Mouse (Mus musculus): ENCODE measurements around the gene Dnah17.

The Dnah17 gene

DNA sequence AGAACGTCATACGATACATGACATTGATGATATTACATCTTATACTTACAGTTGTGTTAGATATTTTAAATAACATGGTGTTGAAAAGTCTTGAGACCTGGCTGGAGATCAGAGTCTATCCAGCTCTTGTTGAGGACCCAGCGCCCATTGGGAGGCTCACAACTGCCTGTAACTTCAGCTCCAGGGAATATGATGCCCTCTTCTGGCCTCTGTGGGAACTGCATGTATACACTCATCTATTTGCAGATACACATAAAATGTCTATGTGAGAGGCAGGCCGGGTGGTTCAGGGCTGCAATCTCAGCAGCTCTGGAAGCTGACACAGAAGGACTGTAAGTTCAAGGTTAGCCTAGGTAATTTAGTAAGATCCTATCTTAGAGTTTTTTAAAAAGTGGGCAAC is 112.1 kb downstream of the Dnah17 start:
- DNase-seq, result no peak

GRCm38 (mm10) chr11:118015381-118016145 is 114.9 kb downstream of the Dnah17 start:
- no peak for DNase-seq

DNA sequence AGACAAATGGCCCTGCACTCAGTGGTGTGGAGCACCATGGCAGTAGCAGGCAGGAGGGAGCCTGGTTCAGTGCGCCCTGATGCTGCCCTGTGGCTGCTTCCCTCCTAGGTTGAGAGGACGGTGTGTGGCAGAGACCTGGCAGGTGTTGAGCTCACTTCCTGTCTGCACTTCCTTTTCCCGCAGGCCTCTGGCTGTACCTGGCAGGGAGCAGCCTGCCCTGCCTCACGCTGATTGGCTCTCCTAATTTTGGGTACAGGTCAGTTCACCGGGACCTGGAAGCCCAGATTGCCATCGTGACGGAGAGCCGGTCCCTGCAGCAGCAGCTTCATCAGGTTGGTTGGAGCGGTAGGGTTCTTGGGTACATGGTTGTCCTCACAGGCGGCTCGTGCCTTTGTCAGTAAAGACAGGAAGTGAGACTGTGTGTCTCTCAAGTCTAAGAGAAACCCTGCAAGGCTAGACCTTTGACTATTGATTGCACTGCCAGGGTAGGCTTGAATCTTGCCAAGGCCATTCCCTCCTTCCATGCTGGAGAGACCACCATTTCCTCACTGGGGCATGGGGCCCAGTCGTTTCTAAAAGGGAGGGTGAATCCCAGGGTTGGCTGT is 115.9 kb downstream of the Dnah17 start:
- DNase-seq, result no peak

GRCm38 (mm10) chr11:118013339-118013738 is 117.1 kb downstream of the Dnah17 start:
- no peak for DNase-seq

- no peak for DNase-seq
These were observed 117.8 kb downstream of the Dnah17 start for GRCm38 (mm10) chr11:118012595-118012994.

GRCm38 (mm10) chr11:118009865-118010571 is 120.4 kb downstream of the Dnah17 start:
- no peak for DNase-seq

DNA sequence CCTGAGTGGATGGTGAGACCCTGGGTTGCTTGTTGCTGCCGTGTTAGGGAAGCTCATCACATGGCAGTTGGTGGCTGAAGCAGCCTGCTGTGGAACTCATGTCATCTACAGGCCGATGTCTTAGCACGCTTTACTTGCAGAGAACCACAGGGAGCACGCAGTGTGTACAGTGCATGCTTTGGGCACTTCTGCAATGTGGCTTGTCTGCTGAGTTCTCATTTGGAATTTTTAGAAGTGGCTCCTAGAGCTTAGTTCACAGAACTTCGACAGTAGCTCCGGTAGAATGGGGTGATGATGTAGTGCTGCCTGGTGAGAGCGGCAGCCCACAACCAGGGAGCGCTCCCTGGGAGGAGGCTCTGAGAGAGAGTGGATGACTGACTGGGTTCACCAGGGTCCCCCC is 121.6 kb downstream of the Dnah17 start:
- DNase-seq, result no peak

GRCm38 (mm10) chr11:118008144-118008805 is 122.2 kb downstream of the Dnah17 start:
- no peak for DNase-seq

DNA sequence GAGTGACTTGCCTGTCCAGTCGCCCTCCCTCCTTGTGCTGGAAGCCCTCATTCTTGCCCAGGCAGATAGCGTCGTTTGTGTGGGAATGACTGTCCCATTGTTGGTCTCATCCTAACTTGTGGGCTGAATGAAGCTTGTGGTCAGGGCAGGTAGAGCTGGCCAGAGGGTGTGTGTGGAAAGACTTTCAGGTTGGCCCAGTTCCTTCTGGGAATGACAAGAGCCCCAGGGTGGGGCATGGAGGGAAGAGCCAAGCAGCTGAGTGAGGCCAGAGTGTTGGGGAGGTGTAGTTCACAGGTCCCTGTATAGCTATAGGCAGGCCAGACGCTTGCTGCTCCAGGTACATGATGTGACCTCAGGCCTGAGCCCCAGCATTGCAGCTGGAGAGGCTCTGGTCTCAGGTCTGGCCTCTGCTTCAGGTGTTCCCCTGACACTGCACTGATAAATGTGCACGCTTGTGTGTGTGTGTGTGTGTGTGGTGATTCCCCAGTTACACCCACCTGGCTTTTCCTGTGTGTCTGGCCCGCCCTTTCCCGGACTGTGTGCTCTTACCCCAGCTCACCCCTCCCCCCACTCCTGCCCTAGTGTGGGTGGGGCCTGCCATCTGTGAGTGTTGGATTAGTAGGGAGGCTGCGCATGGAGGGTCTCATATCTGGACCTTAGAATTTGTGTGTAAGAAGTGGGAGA is 122.8 kb downstream of the Dnah17 start:
- no peak for DNase-seq

DNA sequence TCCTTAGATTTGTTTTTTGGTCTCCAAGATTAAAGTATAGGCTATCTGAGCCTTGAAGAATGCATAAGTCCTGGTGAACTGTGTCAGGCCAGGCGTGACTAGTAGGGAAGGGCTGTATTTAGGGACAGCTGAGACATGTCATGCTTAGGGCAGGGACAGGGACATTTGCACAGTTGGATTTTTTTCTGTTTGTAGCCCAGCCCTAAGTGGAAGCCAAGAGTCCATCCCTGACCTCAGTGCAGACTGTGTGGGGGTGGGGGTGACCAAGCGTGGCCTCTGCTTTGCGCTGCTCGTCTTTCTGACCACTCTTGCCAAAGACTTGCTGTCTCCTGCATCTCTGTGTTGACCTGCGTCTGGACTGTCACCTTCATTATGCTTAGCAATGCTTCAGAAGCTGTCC is 126.2 kb downstream of the Dnah17 start:
- DNase-seq, result no peak

GRCm38 (mm10) chr11:118003718-118004117 is 126.7 kb downstream of the Dnah17 start:
- DNase-seq, result no peak

DNA sequence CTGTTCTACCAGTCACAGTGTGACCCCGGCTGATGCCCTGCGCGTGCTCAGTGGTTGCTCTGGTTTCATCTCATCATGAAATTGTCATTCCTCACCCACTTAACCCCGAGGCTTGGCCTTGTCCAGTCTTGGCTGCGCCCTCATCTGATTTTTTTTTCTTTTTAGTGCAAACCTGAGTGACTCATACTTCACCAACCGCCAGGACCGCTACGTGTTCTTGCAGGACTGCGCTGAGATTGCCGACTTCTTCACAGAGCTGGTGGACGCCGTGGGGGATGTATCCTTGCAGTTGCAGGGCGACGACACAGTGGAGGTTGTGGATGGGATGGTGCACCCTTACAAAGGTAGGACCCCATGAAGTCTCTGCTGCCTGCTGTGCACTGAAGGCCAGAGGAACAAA is 127.3 kb downstream of the Dnah17 start:
- no peak for DNase-seq

DNA sequence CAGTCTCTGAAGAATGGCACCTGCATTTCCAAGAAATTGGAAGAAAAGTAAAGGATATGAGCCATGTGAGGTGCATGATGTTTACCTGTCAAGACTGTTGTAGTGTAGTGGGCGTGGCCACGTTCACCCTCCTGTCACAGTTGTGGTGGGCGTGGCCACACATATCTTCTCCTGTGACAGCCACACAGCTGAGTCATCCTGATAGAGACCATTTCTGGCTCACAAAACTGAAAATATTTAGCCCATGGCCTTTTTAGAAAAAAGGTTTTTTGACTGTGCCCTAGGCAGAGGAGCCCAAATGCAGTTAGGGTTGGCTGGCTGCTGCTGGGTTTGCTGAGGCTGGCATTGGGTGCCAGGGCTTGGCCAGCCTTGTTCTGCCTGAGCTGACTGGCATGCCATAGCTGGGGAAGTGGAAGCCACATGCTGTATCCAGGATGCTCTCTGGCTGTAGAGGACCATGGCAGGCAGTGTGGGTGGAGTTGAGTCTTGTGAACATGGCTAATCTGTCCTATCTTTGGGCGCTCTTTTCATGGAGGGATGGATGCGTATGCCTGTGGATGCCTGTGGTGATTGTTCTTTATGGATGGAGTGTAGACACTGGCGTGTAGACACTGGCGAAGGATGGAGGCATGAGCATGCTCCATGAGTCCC is 129.7 kb downstream of the Dnah17 start:
- peak; percentile 87 for DNase-seq

GRCm38 (mm10) chr11:118000083-118000482 is 130.4 kb downstream of the Dnah17 start:
- peak; percentile 89 for DNase-seq

- peak; percentile 95 for DNase-seq
These were observed 131.0 kb downstream of the Dnah17 start for GRCm38 (mm10) chr11:117999260-117999934.

DNA sequence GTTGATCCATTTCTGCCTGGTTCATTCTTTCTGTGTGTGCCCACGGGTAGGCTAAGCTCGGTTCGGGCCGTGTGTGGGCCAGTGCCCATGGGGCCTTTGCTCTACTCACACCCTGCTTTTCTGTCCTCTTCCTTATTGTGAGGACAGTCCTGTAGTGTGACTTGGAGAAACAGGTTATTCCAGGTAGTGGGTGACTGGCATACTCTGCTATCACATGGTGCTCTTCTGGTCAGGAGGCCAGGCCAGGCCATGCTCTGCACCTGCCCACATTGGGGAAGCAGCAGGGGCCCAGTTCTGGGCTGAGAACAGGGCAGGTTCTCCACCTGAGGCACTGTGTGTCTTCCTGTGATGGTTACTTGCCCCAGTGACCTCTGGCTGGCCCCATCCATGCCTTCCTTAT is 132.1 kb downstream of the Dnah17 start:
- peak; percentile 82 for DNase-seq

GRCm38 (mm10) chr11:117997085-117997484 is 133.3 kb downstream of the Dnah17 start:
- no peak for DNase-seq

- DNase-seq, result peak; percentile 85
These were observed 134.4 kb downstream of the Dnah17 start for GRCm38 (mm10) chr11:117996066-117996465.

DNA sequence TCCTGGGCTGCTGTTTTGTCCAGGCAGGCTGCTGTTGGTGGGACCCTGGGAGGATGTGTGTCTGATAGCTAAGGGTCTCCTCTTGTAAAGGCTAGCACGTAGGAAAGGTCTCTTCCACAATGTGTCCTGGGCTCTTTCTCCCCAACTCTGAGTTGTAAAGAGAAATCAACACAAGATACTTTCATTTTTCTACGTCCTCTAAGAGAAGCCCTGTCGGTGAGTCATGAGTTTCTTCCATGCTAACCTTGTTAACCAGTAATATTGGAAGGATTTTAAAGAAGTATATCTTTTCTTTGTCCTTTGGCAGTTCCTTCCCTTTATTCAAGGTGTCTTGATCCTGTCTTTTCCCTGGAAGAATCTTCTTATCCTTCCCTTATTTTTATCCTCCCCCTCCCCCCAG is 134.8 kb downstream of the Dnah17 start:
- DNase-seq, result no peak

DNA sequence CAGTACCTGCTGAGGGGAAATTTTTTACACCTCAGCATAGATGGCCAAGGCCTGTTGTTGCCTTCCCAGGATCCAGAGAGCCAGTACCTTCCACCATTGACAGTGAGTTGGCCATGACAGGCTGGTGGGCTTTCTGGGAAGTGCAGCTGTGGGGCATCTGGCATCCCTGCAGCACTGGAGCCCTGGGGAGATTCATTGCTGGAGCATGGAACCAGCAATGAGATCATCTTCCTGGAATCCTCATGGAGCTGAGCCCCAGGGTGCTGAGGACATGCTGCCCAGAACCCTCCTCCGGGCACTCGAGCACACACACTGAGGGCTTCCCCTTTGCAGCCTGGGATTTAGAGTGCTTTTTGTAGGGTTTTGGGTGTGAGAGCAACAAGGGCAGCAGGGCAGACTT is 135.2 kb downstream of the Dnah17 start:
- peak; percentile 92 for DNase-seq

- DNase-seq, result peak; percentile 96
These were observed 136.0 kb downstream of the Dnah17 start for GRCm38 (mm10) chr11:117994250-117995057.

Measured in heart, adult 11 months (tissue).